Mouse (Mus musculus): Measurements from ENCODE around the gene Mcrip1. TPM values are rescaled to one million over a fixed set of nuclear protein-coding genes. Genes with fewer than 3 reads are reported as not detected.
A peak's percentile ranks its signal among the peaks of the same experiment; 100 is the strongest.

The Mcrip1 gene
- polyA plus RNA-seq, 1 experiment from 2014 or later, result 242 TPM

GRCm38 (mm10) chr11:120501018-120501417 is 48.5 kb downstream of the Mcrip1 start:
- WGBS, result 71% methylated on average over 6 of the region's 6 CpGs
- ATAC-seq (replicated peaks), result no peak
- no peaks in the 10 kb centered on the region for H3K27me3 ChIP-seq
- no peak overlapping the region for H3K4me3 ChIP-seq
- no peaks in the 10 kb centered on the region for H3K4me1 ChIP-seq
- H3K4me2 ChIP-seq (replicated peaks), result no peak overlapping the region
- H3K27ac ChIP-seq (replicated peaks), result no peak overlapping the region
- no peak overlapping the region for H3K9ac ChIP-seq (replicated peaks)
- peaks cover 12% of the 10 kb centered on the region; the same call in 1 of the 2 replicates for H3K36me3 ChIP-seq
- no peaks in the 10 kb centered on the region for H3K9me3 ChIP-seq

DNA sequence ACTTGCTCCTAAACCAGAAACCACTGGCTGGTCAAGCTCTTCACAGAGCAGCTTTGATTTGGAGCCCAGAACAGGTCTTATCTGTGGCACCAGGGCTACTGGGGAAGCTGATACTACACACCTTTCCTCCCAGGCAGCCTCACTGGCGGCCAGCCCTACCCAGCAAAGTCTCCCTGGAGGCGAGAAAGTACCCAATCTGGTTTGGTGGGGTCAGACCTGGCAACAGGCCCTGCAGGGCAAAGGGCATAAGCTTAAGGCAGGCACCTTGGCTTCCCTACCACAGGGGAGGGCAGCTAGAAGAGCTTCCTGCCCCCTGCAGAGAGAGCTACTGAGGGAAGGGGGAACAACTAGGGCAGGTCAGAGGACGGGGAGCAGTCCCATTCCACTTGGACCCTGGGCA is 49.2 kb downstream of the Mcrip1 start:
- H3K4me1 ChIP-seq, result no peaks in the 10 kb centered on the region
- WGBS, result 32% methylated on average over 3 of the region's 3 CpGs
- no peak overlapping the region for H3K27ac ChIP-seq (replicated peaks)
- no peaks in the 10 kb centered on the region for H3K9me3 ChIP-seq
- no peaks in the 10 kb centered on the region for H3K27me3 ChIP-seq
- H3K4me3 ChIP-seq, result no peak overlapping the region
- H3K9ac ChIP-seq (replicated peaks), result no peak overlapping the region
- no peak overlapping the region for H3K4me2 ChIP-seq (replicated peaks)
- ATAC-seq (replicated peaks), result no peak
- peaks cover 16% of the 10 kb centered on the region; the same call in 1 of the 2 replicates for H3K36me3 ChIP-seq

GRCm38 (mm10) chr11:120499894-120500293 is 49.6 kb downstream of the Mcrip1 start:
- H3K27ac ChIP-seq (replicated peaks), result no peak overlapping the region
- H3K27me3 ChIP-seq, result no peaks in the 10 kb centered on the region
- peaks cover 20% of the 10 kb centered on the region for H3K36me3 ChIP-seq
- 83% methylated on average over 6 of the region's 6 CpGs for WGBS
- H3K9ac ChIP-seq (replicated peaks), result no peak overlapping the region
- H3K4me1 ChIP-seq, result no peaks in the 10 kb centered on the region
- no peak overlapping the region for H3K4me2 ChIP-seq (replicated peaks)
- H3K9me3 ChIP-seq, result no peaks in the 10 kb centered on the region
- no peak for ATAC-seq (replicated peaks)
- no peak overlapping the region for H3K4me3 ChIP-seq

- Histone ChIP-seq H3K27me3 (no peaks in the 10 kb centered on the region), H3K36me3 (peaks cover 21% of the 10 kb centered on the region)
- WGBS, result 93% methylated on average over 5 of the region's 5 CpGs
These were observed 50.6 kb downstream of the Mcrip1 start for GRCm38 (mm10) chr11:120498891-120499290.

DNA sequence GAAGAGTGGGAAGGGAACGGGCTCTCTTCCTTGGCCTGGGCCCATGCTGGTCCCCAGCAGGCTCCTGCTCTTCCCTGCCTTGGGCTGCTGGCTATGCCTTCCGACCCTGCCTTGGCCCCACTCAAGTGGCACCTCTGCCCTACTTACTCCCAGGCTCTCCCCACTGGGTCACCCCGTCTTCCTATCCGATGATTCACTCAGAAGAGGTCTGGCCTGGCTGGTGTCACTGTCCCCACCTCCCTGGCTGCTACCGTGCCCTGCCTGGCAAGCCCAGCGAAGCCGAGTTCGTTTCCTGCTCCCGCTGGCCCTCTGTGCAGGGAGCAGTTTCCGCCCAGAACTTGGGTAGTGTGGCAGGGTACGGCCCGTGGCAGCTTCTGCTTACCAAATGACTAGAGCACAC is 51.3 kb downstream of the Mcrip1 start:
- no peak for ATAC-seq (replicated peaks)
- H3K27ac ChIP-seq (replicated peaks), result no peak overlapping the region
- peaks cover 21% of the 10 kb centered on the region for H3K36me3 ChIP-seq
- no peaks in the 10 kb centered on the region for H3K9me3 ChIP-seq
- H3K4me1 ChIP-seq, result peaks cover 7% of the 10 kb centered on the region
- no peak overlapping the region for H3K4me3 ChIP-seq
- WGBS, result 93% methylated on average over 12 of the region's 12 CpGs
- no peaks in the 10 kb centered on the region for H3K27me3 ChIP-seq
- no peak overlapping the region for H3K4me2 ChIP-seq (replicated peaks)
- no peak overlapping the region for H3K9ac ChIP-seq (replicated peaks)

More at GRCm38 (mm10) chr11:120498891-120499290, 50.6 kb downstream of the Mcrip1 start:
- Histone ChIP-seq H3K9me3 (no peaks in the 10 kb centered on the region), H3K4me2 (replicated peaks) (no peak overlapping the region), H3K4me1 (no peaks in the 10 kb centered on the region), H3K27ac (replicated peaks) (no peak overlapping the region), H3K9ac (replicated peaks) (no peak overlapping the region), H3K4me3 (no peak overlapping the region)
- ATAC-seq (replicated peaks), result no peak

GRCm38 (mm10) chr11:120497436-120497835 is 52.1 kb downstream of the Mcrip1 start:
- peaks cover 15% of the 10 kb centered on the region for H3K4me1 ChIP-seq
- H3K36me3 ChIP-seq, result peaks cover 21% of the 10 kb centered on the region
- no peaks in the 10 kb centered on the region for H3K27me3 ChIP-seq
- no peak for ATAC-seq (replicated peaks)
- no peak overlapping the region for H3K4me2 ChIP-seq (replicated peaks)
- no peak overlapping the region for H3K9ac ChIP-seq (replicated peaks)
- WGBS, result 91% methylated on average over 3 of the region's 3 CpGs
- H3K4me3 ChIP-seq, result no peak overlapping the region
- H3K9me3 ChIP-seq, result no peaks in the 10 kb centered on the region
- H3K27ac ChIP-seq (replicated peaks), result no peak overlapping the region

DNA sequence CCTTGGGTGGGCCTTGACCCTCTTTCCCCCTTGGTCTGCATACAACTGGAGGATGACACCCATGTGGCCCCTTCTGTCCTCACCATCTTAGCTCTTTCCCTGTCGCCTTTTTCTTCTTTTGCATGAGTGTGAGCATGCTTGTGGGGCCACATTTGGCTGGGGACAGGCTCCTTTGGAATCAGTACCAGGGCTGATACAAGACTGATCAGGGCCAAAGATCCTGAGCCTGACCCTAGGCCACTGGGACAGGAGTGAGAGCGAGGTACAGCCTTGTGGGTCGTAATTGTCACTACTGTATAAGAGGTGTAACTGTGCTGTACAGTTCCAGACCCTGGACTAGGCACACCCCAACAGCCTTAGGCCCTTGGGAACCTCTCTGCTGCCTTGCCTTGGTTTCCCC is 55.6 kb downstream of the Mcrip1 start:
- Histone ChIP-seq H3K4me3 (no peak overlapping the region; the same call in 1 of the 2 replicates), H3K9me3 (no peaks in the 10 kb centered on the region), H3K27me3 (no peaks in the 10 kb centered on the region), H3K27ac (replicated peaks) (no peak overlapping the region), H3K9ac (replicated peaks) (no peak overlapping the region), H3K36me3 (peaks cover 21% of the 10 kb centered on the region), H3K4me2 (replicated peaks) (0 out of 2 replicates have a peak overlapping the region, but pooled peaks have one; percentile 97), H3K4me1 (peaks cover 31% of the 10 kb centered on the region)
- no peak for ATAC-seq (replicated peaks)
- 91% methylated on average over 3 of the region's 3 CpGs for whole genome bisulfite sequencing

DNA sequence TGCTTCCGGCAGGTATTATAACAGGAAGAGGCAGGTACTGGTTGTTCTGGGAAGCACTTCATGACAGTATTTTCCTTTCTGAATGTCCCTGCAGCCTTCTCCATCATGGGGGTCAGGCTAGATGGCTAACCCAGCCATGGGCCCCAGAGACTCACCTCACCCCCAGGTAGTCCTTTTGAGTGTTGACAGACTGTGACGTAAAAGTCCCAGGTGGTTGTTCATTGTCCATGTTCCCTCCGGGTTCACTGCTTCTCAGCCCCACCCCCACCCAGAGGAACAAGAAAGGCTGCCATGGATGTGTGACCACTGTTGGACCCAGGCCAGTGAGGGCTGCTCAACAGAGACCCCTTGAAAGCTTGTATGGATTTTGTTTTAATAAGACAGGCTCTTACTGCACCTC is 56.2 kb downstream of the Mcrip1 start:
- H3K9ac ChIP-seq (replicated peaks), result peak overlapping the region; percentile 78; the same call in 1 of the 2 replicates
- H3K4me3 ChIP-seq, result peak overlapping the region; percentile 80
- WGBS, result 40% methylated on average over 3 of the region's 3 CpGs
- H3K27me3 ChIP-seq, result no peaks in the 10 kb centered on the region
- H3K9me3 ChIP-seq, result no peaks in the 10 kb centered on the region
- peak overlapping the region; percentile 97 for H3K4me2 ChIP-seq (replicated peaks)
- H3K27ac ChIP-seq (replicated peaks), result peak overlapping the region; percentile 42
- H3K4me1 ChIP-seq, result peaks cover 31% of the 10 kb centered on the region
- H3K36me3 ChIP-seq, result peaks cover 24% of the 10 kb centered on the region
- ATAC-seq (replicated peaks), result no peak

Other genes starting within 250 kb of the Mcrip1 start
- gene Actg1, start 201.2 kb downstream of the Mcrip1 start, polyA plus RNA-seq (2015; fragmentation: Nextera tagmentation; extraction: Ambion mirVana), result 3,835 and 3,917 TPM in 2 replicates
- 0.97 and 1.3 TPM in 2 replicates for gene Fscn2, start 188.2 kb downstream of the Mcrip1 start, polyA plus RNA-seq (2015; fragmentation: Nextera tagmentation; extraction: Ambion mirVana)
- gene Faap100, start 171.0 kb downstream of the Mcrip1 start, polyA plus RNA-seq (2015; fragmentation: Nextera tagmentation; extraction: Ambion mirVana), result 72.1 and 74.1 TPM in 2 replicates
- gene Nploc4, start 112.0 kb downstream of the Mcrip1 start, polyA plus RNA-seq (2015; fragmentation: Nextera tagmentation; extraction: Ambion mirVana), result 34.8 and 35.2 TPM in 2 replicates
- gene Tspan10, start 107.1 kb downstream of the Mcrip1 start, polyA plus RNA-seq (2015; fragmentation: Nextera tagmentation; extraction: Ambion mirVana), result not detected in 2 replicates
- 0.18 TPM in 1 of 2 replicates, not detected in the other for gene Pde6g, start 96.2 kb downstream of the Mcrip1 start, polyA plus RNA-seq (2015; fragmentation: Nextera tagmentation; extraction: Ambion mirVana)
- 11.1 and 12.0 TPM in 2 replicates for gene Oxld1, start 91.7 kb downstream of the Mcrip1 start, polyA plus RNA-seq (2015; fragmentation: Nextera tagmentation; extraction: Ambion mirVana)
- gene Ccdc137, start 91.6 kb downstream of the Mcrip1 start, polyA plus RNA-seq (2015; fragmentation: Nextera tagmentation; extraction: Ambion mirVana), result 25.2 and 29.9 TPM in 2 replicates
- 49.1 and 50.8 TPM in 2 replicates for gene Arl16, start 82.1 kb downstream of the Mcrip1 start, polyA plus RNA-seq (2015; fragmentation: Nextera tagmentation; extraction: Ambion mirVana)
- 111 and 113 TPM in 2 replicates for gene Mrpl12, start 65.1 kb downstream of the Mcrip1 start, polyA plus RNA-seq (2015; fragmentation: Nextera tagmentation; extraction: Ambion mirVana)
- gene Slc25a10, start 57.9 kb downstream of the Mcrip1 start, polyA plus RNA-seq (2015; fragmentation: Nextera tagmentation; extraction: Ambion mirVana), result 27.0 and 32.9 TPM in 2 replicates
- gene Gcgr, start 19.0 kb downstream of the Mcrip1 start, polyA plus RNA-seq (2015; fragmentation: Nextera tagmentation; extraction: Ambion mirVana), result 0.09 TPM in 2 replicates
- gene Ppp1r27, start 1.4 kb upstream of the Mcrip1 start, polyA plus RNA-seq (2015; fragmentation: Nextera tagmentation; extraction: Ambion mirVana), result 0.23 TPM in 1 of 2 replicates, not detected in the other
- gene P4hb, start 23.5 kb upstream of the Mcrip1 start, polyA plus RNA-seq (2015; fragmentation: Nextera tagmentation; extraction: Ambion mirVana), result 234 and 239 TPM in 2 replicates
- gene Arhgdia, start 31.9 kb upstream of the Mcrip1 start, polyA plus RNA-seq (2015; fragmentation: Nextera tagmentation; extraction: Ambion mirVana), result 464 TPM in 2 replicates
- 372 and 388 TPM in 2 replicates for gene Alyref, start 48.6 kb upstream of the Mcrip1 start, polyA plus RNA-seq (2015; fragmentation: Nextera tagmentation; extraction: Ambion mirVana)
- 199 and 205 TPM in 2 replicates for gene Anapc11, start 48.7 kb upstream of the Mcrip1 start, polyA plus RNA-seq (2015; fragmentation: Nextera tagmentation; extraction: Ambion mirVana)
- 0.51 and 0.65 TPM in 2 replicates for gene Npb, start 58.8 kb upstream of the Mcrip1 start, polyA plus RNA-seq (2015; fragmentation: Nextera tagmentation; extraction: Ambion mirVana)
- gene Pcyt2, start 68.2 kb upstream of the Mcrip1 start, polyA plus RNA-seq (2015; fragmentation: Nextera tagmentation; extraction: Ambion mirVana), result 167 and 174 TPM in 2 replicates
- gene Sirt7, start 75.5 kb upstream of the Mcrip1 start, polyA plus RNA-seq (2015; fragmentation: Nextera tagmentation; extraction: Ambion mirVana), result 51.4 and 53.1 TPM in 2 replicates
- 42.1 and 44.1 TPM in 2 replicates for gene Mafg, start 83.9 kb upstream of the Mcrip1 start, polyA plus RNA-seq (2015; fragmentation: Nextera tagmentation; extraction: Ambion mirVana)
- gene Pycr1, start 94.0 kb upstream of the Mcrip1 start, polyA plus RNA-seq (2015; fragmentation: Nextera tagmentation; extraction: Ambion mirVana), result 30.9 and 35.3 TPM in 2 replicates
- 0.47 TPM in 1 of 2 replicates, not detected in the other for gene Myadml2, start 98.4 kb upstream of the Mcrip1 start, polyA plus RNA-seq (2015; fragmentation: Nextera tagmentation; extraction: Ambion mirVana)
- gene Notum, start 111.4 kb upstream of the Mcrip1 start, polyA plus RNA-seq (2015; fragmentation: Nextera tagmentation; extraction: Ambion mirVana), result 0.46 and 1.1 TPM in 2 replicates
- gene Aspscr1, start 123.2 kb upstream of the Mcrip1 start, polyA plus RNA-seq (2015; fragmentation: Nextera tagmentation; extraction: Ambion mirVana), result 144 and 154 TPM in 2 replicates
- 97.9 and 103 TPM in 2 replicates for gene Cenpx, start 164.0 kb upstream of the Mcrip1 start, polyA plus RNA-seq (2015; fragmentation: Nextera tagmentation; extraction: Ambion mirVana)
- gene Lrrc45, start 164.2 kb upstream of the Mcrip1 start, polyA plus RNA-seq (2015; fragmentation: Nextera tagmentation; extraction: Ambion mirVana), result 94.1 and 94.8 TPM in 2 replicates
- gene Rac3, start 171.7 kb upstream of the Mcrip1 start, polyA plus RNA-seq (2015; fragmentation: Nextera tagmentation; extraction: Ambion mirVana), result 245 and 251 TPM in 2 replicates
- gene Dcxr, start 177.6 kb upstream of the Mcrip1 start, polyA plus RNA-seq (2015; fragmentation: Nextera tagmentation; extraction: Ambion mirVana), result 9.0 and 9.3 TPM in 2 replicates
- 0.64 and 0.69 TPM in 2 replicates for gene Cbr2, start 182.4 kb upstream of the Mcrip1 start, polyA plus RNA-seq (2015; fragmentation: Nextera tagmentation; extraction: Ambion mirVana)
- 1.8 and 2.4 TPM in 2 replicates for gene Hmga1b, start 213.1 kb upstream of the Mcrip1 start, polyA plus RNA-seq (2015; fragmentation: Nextera tagmentation; extraction: Ambion mirVana)
- gene Rfng, start 234.5 kb upstream of the Mcrip1 start, polyA plus RNA-seq (2015; fragmentation: Nextera tagmentation; extraction: Ambion mirVana), result 88.5 and 94.5 TPM in 2 replicates
- 276 and 287 TPM in 2 replicates for gene Gps1, start 234.5 kb upstream of the Mcrip1 start, polyA plus RNA-seq (2015; fragmentation: Nextera tagmentation; extraction: Ambion mirVana)
- 50.0 and 50.1 TPM in 2 replicates for gene Dus1l, start 246.7 kb upstream of the Mcrip1 start, polyA plus RNA-seq (2015; fragmentation: Nextera tagmentation; extraction: Ambion mirVana)

Measured in forebrain, embryonic 15.5 days (tissue).